Mouse (Mus musculus): ENCODE data around the gene Scg5.

The Scg5 gene

GRCm38 (mm10) chr2:113749309-113749708 lies 79.6 kb downstream of the Scg5 start:
- DNase-seq, result no peak

- DNase-seq, result no peak
Observed at GRCm38 (mm10) chr2:113728581-113728980, 100.3 kb downstream of the Scg5 start.

Data from kidney, adult 9 months (tissue).